9 mouse cellular contexts compared by ENCODE assay signal in the genomic region with DNA sequence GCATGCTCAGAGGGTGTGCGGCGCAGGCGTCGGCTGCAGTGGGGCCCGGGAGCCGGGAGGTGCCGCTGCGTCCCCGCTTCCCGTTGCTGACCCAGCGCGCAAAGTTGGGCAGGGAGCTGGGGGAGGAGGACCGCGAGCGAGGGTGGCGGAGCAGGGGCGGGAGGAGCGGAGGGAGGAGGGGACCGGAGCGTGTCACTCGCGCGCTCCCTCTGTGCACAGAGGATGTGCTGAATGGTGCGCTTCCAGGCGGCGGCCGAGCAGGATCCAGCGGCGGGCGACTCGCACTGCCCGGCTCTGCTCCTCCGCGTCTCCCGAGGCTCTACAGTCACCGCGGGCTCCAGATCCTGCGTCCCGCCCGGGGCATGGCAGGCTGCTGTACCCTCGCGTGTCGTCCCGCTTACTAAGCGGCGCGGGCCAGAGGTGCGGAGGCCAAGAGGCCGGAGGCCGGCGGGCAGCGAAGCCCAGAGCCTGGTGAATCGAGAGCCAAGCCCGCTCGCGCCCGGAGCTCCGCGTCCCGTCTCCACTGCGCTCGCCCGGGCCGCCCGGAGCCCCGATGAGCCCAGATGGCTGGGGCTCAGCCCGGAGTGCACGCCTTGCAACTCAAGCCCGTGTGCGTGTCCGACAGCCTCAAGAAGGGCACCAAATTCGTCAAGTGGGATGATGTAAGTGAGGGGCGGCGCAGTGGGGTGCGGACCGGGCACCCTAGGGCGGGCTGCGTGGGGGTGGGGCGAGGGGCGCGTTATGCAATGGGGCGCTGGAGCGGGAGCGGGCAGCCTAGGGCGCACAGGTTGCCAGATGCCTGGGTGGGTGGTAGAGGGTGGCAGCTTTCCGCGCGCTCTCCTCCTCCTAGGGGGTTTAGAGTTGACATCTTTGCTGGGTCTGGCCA. TPM values are rescaled to one million over a fixed set of nuclear protein-coding genes. Genes with fewer than 3 reads are reported as not detected.
DNase-seq lines count a peak whose midpoint lies in the region; ATAC-seq and TF ChIP-seq lines count a peak whose summit lies in the region.
"Had no signal": no experiment of that assay in that cellular context is flagged by ENCODE, and none has a peak within 500 bp of the region (broad histone marks: within the 10 kb centered on the region; RNA-seq: fewer than 3 reads in every experiment).

A gene (plus strand): TSS at position 98 of the 886 bp plus-strand sequence.

- H3K4me1 ChIP-seq in ES-Bruce4 (ENCODE audit: control insufficient read depth, insufficient read depth, low read length): no peaks in the 10 kb centered on the region
- H3K4me1 ChIP-seq in cerebellum, adult 2 months (ENCODE audit: control insufficient read depth, insufficient read depth, low read length): no peaks in the 10 kb centered on the region
- peaks cover 4% of the 10 kb centered on the region; the same call in 1 of the 2 replicates for H3K4me1 ChIP-seq in forebrain, postnatal 0 days (ENCODE audit: insufficient read depth)
- H3K4me1 ChIP-seq in liver, embryonic 16.5 days (ENCODE audit: control insufficient read depth, low read depth, low read length): no peaks in the 10 kb centered on the region
- H3K4me1 ChIP-seq in neural tube, embryonic 12.5 days: 0 out of 2 replicates have a peak, but pooled peaks cover 8% of the 10 kb centered on the region
- H3K4me1 ChIP-seq in stomach, embryonic 16.5 days (ENCODE audit: control insufficient read depth, insufficient read depth, low read length): peaks cover 9% of the 10 kb centered on the region; the same call in 1 of the 2 replicates

- peak within 1 kb of the TSS; percentile 54 for H3K9ac ChIP-seq in ES-Bruce4 (ENCODE audit: low read depth, poor library complexity, severe bottlenecking)
- H3K9ac ChIP-seq in forebrain, postnatal 0 days: peak within 1 kb of the TSS; percentile 84
- peak within 1 kb of the TSS; percentile 60 for H3K9ac ChIP-seq in liver, embryonic 16.5 days (ENCODE audit: low read depth, low read length)
- H3K9ac ChIP-seq in neural tube, embryonic 12.5 days: peak within 1 kb of the TSS; percentile 77
- H3K9ac ChIP-seq in stomach, embryonic 16.5 days (ENCODE audit: low read length): peak within 1 kb of the TSS; percentile 90

- ATAC-seq in forebrain, postnatal 0 days: peak; percentile 97
- ATAC-seq in liver, embryonic 16.5 days (ENCODE audit: low read depth): peak; percentile 90
- ATAC-seq in neural tube, embryonic 12.5 days (ENCODE audit: low FRiP score, low read depth): peak; percentile 98
- ATAC-seq in stomach, embryonic 16.5 days (ENCODE audit: insufficient read depth, low FRiP score): peak; percentile 96

- H3K9me3 ChIP-seq in ES-Bruce4 (replicated peaks; ENCODE audit: control insufficient read depth, insufficient read depth, low read length, poor library complexity, severe bottlenecking): no peaks in the 10 kb centered on the region
- H3K9me3 ChIP-seq in forebrain, postnatal 0 days (ENCODE audit: low read length): no peaks in the 10 kb centered on the region
- no peaks in the 10 kb centered on the region for H3K9me3 ChIP-seq in liver, embryonic 16.5 days (replicated peaks; ENCODE audit: control insufficient read depth, low read length)
- no peaks in the 10 kb centered on the region for H3K9me3 ChIP-seq in neural tube, embryonic 12.5 days
- no peaks in the 10 kb centered on the region for H3K9me3 ChIP-seq in stomach, embryonic 16.5 days (replicated peaks; ENCODE audit: control insufficient read depth, low read length)

- TF ChIP-seq EP300 in ES-Bruce4 (IDR thresholded peaks at IDR 0.05; ENCODE audit: insufficient read depth, low read depth, low read length): no peak

- peak; percentile 90 for DNase-seq in cerebellum, adult 2 months
- peak; percentile 93 for DNase-seq in forebrain, postnatal 0 days
- peak; percentile 73 for DNase-seq in heart, postnatal 25 days (ENCODE audit: low spot score)
- peak; percentile 85 to 91 for DNase-seq in layer of hippocampus, adult 18-20 months (ENCODE audit: low spot score in 2 of 2)

- no peaks in the 10 kb centered on the region for H3K36me3 ChIP-seq in ES-Bruce4 (ENCODE audit: control insufficient read depth, insufficient read depth, low read length, poor library complexity, severe bottlenecking)
- no peaks in the 10 kb centered on the region for H3K36me3 ChIP-seq in forebrain, postnatal 0 days (ENCODE audit: insufficient read depth)
- H3K36me3 ChIP-seq in liver, embryonic 16.5 days (ENCODE audit: control insufficient read depth, insufficient read depth): no peaks in the 10 kb centered on the region
- no peaks in the 10 kb centered on the region for H3K36me3 ChIP-seq in neural tube, embryonic 12.5 days
- no peaks in the 10 kb centered on the region for H3K36me3 ChIP-seq in stomach, embryonic 16.5 days (ENCODE audit: control insufficient read depth, insufficient read depth, low read length)
- H3K36me3 ChIP-seq: G1E had no signal

- intact Hi-C loops in heart, postnatal 25 days (cut with DNase I): loop anchor here (1.0 to 10.0 kb wide), 8 partner anchors 51 to 543 kb away; no protein-coding TSS in a partner anchor

- peak within 1 kb of the TSS; percentile 87 for H3K4me2 ChIP-seq in forebrain, postnatal 0 days (ENCODE audit: low read depth)
- peak within 1 kb of the TSS; percentile 49 for H3K4me2 ChIP-seq in liver, embryonic 16.5 days (ENCODE audit: low read depth, low read length)
- H3K4me2 ChIP-seq in neural tube, embryonic 12.5 days (replicated peaks): peak within 1 kb of the TSS; percentile 96
- peak within 1 kb of the TSS; percentile 83 for H3K4me2 ChIP-seq in stomach, embryonic 16.5 days (ENCODE audit: low read depth, low read length)

- TF ChIP-seq CTCF in ES-Bruce4 (IDR thresholded peaks at IDR 0.05; ENCODE audit: low read depth, low read length): peak; percentile 64
- peak; percentile 88 for TF ChIP-seq CTCF in cerebellum, adult 2 months (IDR thresholded peaks at IDR 0.05; ENCODE audit: borderline replicate concordance, insufficient read depth, low read depth, low read length)
- TF ChIP-seq CTCF in forebrain, postnatal 0 days (IDR thresholded peaks at IDR 0.05; ENCODE audit: low read depth): peak; percentile 98

- peak within 1 kb of the TSS; percentile 86 for H3K4me3 ChIP-seq in ES-Bruce4 (ENCODE audit: low read depth, low read length)
- peak within 1 kb of the TSS; percentile 49 for H3K4me3 ChIP-seq in cerebellum, adult 2 months (replicated peaks; ENCODE audit: insufficient read depth, low read depth, low read length)
- peak within 1 kb of the TSS; percentile 81 for H3K4me3 ChIP-seq in forebrain, postnatal 0 days (ENCODE audit: low read depth, low read length)
- H3K4me3 ChIP-seq in liver, embryonic 16.5 days (ENCODE audit: low read depth, low read length): peak within 1 kb of the TSS; percentile 65
- H3K4me3 ChIP-seq in neural tube, embryonic 12.5 days: peak within 1 kb of the TSS; percentile 75
- H3K4me3 ChIP-seq in stomach, embryonic 16.5 days (replicated peaks; ENCODE audit: low read length): peak within 1 kb of the TSS; percentile 84

- TF ChIP-seq POLR2A in ES-Bruce4 (IDR thresholded peaks at IDR 0.05; ENCODE audit: insufficient read depth, low read length): no peak
- TF ChIP-seq POLR2A in cerebellum, adult 2 months (IDR thresholded peaks at IDR 0.05; ENCODE audit: borderline replicate concordance, insufficient read depth, low read length): peak; percentile 34; the same call in 1 of the 2 replicates

- under 1% methylated on average over 87 of the region's 88 CpGs for WGBS in cerebellum, adult 2 months
- WGBS in forebrain, postnatal 0 days: under 1% methylated on average over 84 of the region's 88 CpGs
- WGBS in liver, embryonic 16.5 days (ENCODE audit: insufficient replicate concordance): under 1% methylated on average over 76 of the region's 88 CpGs
- WGBS in neural tube, embryonic 12.5 days: under 1% methylated on average over 82 of the region's 88 CpGs
- under 1% methylated on average over 80 of the region's 88 CpGs for WGBS in stomach, embryonic 16.5 days

- no peak within 1 kb of the TSS for H3K27ac ChIP-seq in ES-Bruce4 (ENCODE audit: insufficient read depth, low read length)
- H3K27ac ChIP-seq in cerebellum, adult 2 months (ENCODE audit: insufficient read depth, low read length): peak within 1 kb of the TSS; percentile 37; the same call in 1 of the 2 replicates
- H3K27ac ChIP-seq in forebrain, postnatal 0 days (ENCODE audit: low read depth, low read length): peak within 1 kb of the TSS; percentile 80
- peak within 1 kb of the TSS; percentile 44; the same call in 1 of the 2 replicates for H3K27ac ChIP-seq in liver, embryonic 16.5 days (ENCODE audit: low read length)
- H3K27ac ChIP-seq in neural tube, embryonic 12.5 days: peak within 1 kb of the TSS; percentile 37; the same call in 1 of the 2 replicates
- H3K27ac ChIP-seq in stomach, embryonic 16.5 days (ENCODE audit: low read length): peak within 1 kb of the TSS; percentile 55

- peaks cover 5% of the 10 kb centered on the region for H3K27me3 ChIP-seq in ES-Bruce4 (ENCODE audit: control insufficient read depth, insufficient read depth, low read length, poor library complexity, severe bottlenecking)
- no peaks in the 10 kb centered on the region for H3K27me3 ChIP-seq in cerebellum, adult 2 months (ENCODE audit: control insufficient read depth, insufficient read depth, low read length)
- H3K27me3 ChIP-seq in forebrain, postnatal 0 days (ENCODE audit: insufficient read depth, low read length): no peaks in the 10 kb centered on the region
- peaks cover 12% of the 10 kb centered on the region for H3K27me3 ChIP-seq in liver, embryonic 16.5 days (ENCODE audit: control insufficient read depth, insufficient read depth, low read depth, low read length)
- H3K27me3 ChIP-seq in neural tube, embryonic 12.5 days (replicated peaks): no peaks in the 10 kb centered on the region; the same call in 1 of the 2 replicates
- no peaks in the 10 kb centered on the region for H3K27me3 ChIP-seq in stomach, embryonic 16.5 days (ENCODE audit: control insufficient read depth, insufficient read depth, low read length)

RNA-seq across cellular contexts. Expression of the gene that starts here (rescaled TPM):
- 0.19 and 0.21 TPM in 2 replicates for polyA plus RNA-seq in ES-Bruce4 (2011; ENCODE audit: insufficient read depth, insufficient read length, low read depth, missing spikeins)
- polyA plus RNA-seq in cerebellum, adult 2 months (2012; rRNA removed): 18.5 and 20.8 TPM in 2 replicates
- 58.2 and 61.8 TPM in 2 replicates for total RNA-seq in forebrain, postnatal 0 days (2014; rRNA removed)
- 20.7 and 37.7 TPM in 2 replicates for polyA plus RNA-seq in forebrain, postnatal 0 days (2015; fragmentation: Nextera tagmentation; extraction: Ambion mirVana)
- 1 to 10 TPM; 3.7 to 4.4 TPM for total RNA-seq in heart, postnatal 25 days (2021)
- total RNA-seq in layer of hippocampus, adult 18-20 months (2021): 100 to 1,000 TPM; 132 to 143 TPM
- 3.9 and 4.6 TPM in 2 replicates for polyA plus RNA-seq in liver, embryonic 16.5 days (2015; fragmentation: Nextera tagmentation; extraction: Ambion mirVana)
- polyA plus RNA-seq in neural tube, embryonic 12.5 days (2016; fragmentation: Nextera tagmentation; extraction: Ambion mirVana): 29.0 and 33.2 TPM in 2 replicates
- 9.2 and 11.9 TPM in 2 replicates for polyA plus RNA-seq in stomach, embryonic 16.5 days (2015; fragmentation: Nextera tagmentation; extraction: Ambion mirVana)
- polyA plus RNA-seq: G1E had no signal

Comparison
In these comparisons a context has a peak if more than half of its experiments do, and no peak if none do; other contexts are left out.
1. RNA of the gene that starts here (total RNA-seq): 132 to 143 TPM in layer of hippocampus, adult 18-20 months and 58.2 to 61.8 TPM in forebrain, postnatal 0 days; 3.7 to 4.4 TPM in heart, postnatal 25 days; every median in the first group is over 10 times any median in the second.
2. Peak in every context shown above with its lines, with median percentiles within 50 percentile points of each other: H3K4me3 ChIP-seq, H3K9ac ChIP-seq, CTCF ChIP-seq, DNase-seq, ATAC-seq and H3K4me2 ChIP-seq.